Mouse (Mus musculus): ENCODE measurements around the gene Nav3. TPM values are rescaled to one million over a fixed set of nuclear protein-coding genes. Genes with fewer than 3 reads are reported as not detected.
"Not testable (repeated sequence)": the region's sequence is repeated elsewhere in the genome, so short reads cannot be mapped to it uniquely, and the experiment has no call there.

Gene Nav3
- total RNA-seq, 2 experiments from 2014 or later = 4.1 to 5.0 TPM

GRCm38 (mm10) chr10:110102231-110102630 lies 353.8 kb downstream of the Nav3 start:
- intact Hi-C loops (cut with DNase I) = no loop called here
- DNase-seq (ENCODE audit: low spot score) = peak; percentile 13

- DNase-seq (ENCODE audit: low spot score) = no peak
- intact Hi-C loops (cut with DNase I) = no loop called here
Measured at GRCm38 (mm10) chr10:110094433-110094832, 361.6 kb downstream of the Nav3 start.

DNA sequence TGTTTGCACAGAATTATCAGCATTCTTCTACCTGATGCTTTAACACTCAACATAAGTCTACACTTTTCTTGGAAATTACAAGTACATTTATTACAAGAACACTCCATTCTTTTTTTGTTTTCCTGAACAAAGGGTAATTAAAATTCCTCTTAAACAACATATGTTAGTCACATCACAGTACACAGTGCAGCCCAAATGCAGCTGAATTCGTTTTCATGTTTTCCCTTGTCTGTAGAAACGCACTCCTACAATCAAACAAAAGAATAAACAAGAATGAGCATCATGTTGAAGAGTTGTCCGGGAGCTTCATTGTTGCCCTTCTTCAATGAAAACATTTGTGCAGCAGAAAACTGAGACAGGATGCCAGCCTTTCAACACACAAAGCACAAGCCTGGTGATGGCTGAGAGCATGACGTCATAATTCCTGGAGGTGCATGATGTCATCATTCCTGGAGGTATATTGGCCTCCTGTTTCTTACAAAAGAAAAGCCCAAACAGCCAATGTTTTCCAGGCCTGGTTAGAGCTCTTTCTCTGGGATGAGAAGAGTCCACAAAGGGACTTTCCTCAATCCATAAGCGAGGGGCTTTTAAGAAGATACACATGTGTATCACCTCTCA lies 367.5 kb downstream of the Nav3 start:
- intact Hi-C loops (cut with DNase I) = no loop called here

DNA sequence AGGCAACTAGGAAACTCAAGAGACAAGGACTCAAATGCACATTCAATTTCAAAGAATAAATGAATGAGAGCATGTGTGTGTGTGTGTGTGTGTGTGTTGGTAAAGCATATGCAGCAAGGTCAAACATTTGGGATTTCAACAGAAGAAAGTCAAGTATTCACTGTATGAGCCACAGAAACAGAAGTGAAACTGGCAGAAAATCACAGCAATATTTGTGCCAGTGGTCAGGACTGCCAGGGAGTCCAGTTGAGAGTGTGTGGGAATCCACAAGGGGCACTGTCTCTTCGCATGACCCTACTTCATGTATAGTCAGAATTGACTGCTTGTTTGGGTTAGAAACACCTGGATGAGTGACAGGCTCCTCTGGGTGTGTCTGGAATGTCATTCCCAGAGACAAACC lies 370.1 kb downstream of the Nav3 start:
- intact Hi-C loops (cut with DNase I) = loop anchor here (1.0 kb wide), 1 partner anchor 166 kb away; no protein-coding TSS in a partner anchor
- DNase-seq (ENCODE audit: low spot score) = no peak

More for the DNA sequence above, 367.5 kb downstream of the Nav3 start:
- DNase-seq (ENCODE audit: low spot score) = no peak

DNA sequence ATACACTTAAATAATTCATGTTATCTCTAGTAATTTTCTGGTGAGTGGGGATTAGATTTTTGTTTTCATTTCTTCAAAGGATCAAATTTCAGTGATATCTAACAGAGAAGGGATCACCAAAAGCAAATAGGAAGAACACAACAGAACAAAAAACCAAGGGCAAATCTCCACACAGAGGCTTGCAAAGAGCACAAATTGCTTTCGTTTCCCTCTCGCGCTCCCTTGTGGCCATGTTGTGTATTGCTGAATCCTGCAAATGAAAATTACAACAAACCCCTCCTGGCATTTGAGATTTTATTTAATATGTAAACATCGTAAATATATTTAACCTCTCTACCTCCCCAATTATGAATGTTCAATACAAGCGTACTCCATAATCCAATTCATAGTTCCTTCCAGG lies 370.8 kb downstream of the Nav3 start:
- no peak for DNase-seq (ENCODE audit: low spot score)
- intact Hi-C loops (cut with DNase I) = loop anchor here (1.0 kb wide), 1 partner anchor 165 kb away; no protein-coding TSS in a partner anchor

DNA sequence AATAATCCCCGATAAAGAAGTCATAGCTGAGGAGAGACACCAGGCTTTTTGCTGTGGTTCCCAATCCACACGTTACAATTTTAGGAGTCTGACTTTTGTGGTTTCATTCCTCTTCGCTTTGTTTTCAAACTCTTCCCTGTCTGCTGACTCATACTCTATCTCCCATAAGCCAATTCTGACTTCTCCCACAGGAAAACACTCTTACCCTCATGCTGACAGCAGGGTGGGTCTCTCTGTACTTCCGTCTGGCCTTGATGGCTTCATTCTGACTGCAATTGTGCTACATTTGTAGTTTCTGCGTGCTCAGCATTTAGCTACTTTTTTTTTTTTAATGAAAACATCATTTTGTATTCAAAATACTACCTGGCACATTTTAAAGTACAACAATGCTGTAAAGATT lies 379.4 kb downstream of the Nav3 start:
- DNase-seq (ENCODE audit: low spot score) = no peak
- intact Hi-C loops (cut with DNase I) = no loop called here

DNA sequence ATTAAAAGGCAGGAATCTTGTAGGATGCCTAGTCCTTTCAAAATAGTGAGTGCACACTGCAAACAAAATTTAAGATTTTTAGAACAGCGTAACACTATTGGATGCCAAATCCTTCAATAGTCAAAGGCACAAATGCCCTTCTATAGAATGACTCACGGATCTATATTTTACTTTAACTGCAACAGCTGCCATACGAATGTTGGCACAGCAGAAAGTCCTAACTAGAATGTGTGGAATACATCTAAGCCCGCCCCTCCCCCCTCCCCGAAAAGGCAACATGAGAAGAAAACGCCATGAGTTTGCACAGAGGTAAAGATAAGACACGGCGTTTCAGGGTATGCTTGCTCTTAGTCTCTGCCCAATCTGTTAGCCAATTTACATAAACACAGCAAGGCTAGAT lies 383.6 kb downstream of the Nav3 start:
- intact Hi-C loops (cut with DNase I) = no loop called here
- no peak for DNase-seq (ENCODE audit: low spot score)

DNA sequence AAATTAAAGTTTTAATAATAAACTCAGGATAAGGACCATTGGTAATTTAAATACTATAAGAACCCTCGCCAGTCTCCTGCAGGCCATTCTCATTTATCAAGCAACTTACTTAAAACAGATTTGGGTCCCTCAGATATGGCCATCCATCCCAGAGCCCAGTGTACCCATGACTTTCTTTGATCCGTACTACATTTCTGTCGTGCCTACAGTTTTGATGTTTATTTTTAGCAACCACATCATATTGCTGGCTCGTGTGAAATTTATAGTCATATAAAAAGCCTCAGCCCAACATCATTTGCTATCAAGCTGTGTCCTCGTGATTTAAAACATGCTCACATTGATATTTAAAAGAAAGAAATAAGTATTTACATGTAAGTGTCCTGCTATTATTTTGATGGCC lies 394.8 kb downstream of the Nav3 start:
- DNase-seq (ENCODE audit: low spot score) = no peak
- intact Hi-C loops (cut with DNase I) = no loop called here

DNA sequence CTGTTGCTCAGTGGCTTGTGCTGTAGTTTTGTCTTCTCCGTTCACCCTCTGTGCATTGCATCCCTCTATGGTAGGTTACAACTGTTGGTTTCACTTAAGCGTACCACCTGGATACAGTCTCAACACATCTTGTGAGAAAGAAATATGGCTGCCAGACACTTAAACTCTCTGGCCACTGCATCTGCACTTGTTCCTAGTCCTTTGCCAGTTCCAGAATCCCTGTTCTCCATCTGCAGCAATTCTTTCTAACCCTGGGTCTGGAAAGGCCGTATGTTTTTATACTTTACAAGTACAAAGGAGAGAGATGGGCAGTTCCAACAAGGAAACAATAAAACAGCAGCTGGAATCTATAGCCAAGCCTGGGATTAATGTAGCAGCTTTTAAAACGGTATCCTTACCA lies 418.5 kb downstream of the Nav3 start:
- intact Hi-C loops (cut with DNase I) = loop anchor here (5.0 kb wide), 1 partner anchor 35 kb away; no protein-coding TSS in a partner anchor
- DNase-seq (ENCODE audit: low spot score) = no peak

DNA sequence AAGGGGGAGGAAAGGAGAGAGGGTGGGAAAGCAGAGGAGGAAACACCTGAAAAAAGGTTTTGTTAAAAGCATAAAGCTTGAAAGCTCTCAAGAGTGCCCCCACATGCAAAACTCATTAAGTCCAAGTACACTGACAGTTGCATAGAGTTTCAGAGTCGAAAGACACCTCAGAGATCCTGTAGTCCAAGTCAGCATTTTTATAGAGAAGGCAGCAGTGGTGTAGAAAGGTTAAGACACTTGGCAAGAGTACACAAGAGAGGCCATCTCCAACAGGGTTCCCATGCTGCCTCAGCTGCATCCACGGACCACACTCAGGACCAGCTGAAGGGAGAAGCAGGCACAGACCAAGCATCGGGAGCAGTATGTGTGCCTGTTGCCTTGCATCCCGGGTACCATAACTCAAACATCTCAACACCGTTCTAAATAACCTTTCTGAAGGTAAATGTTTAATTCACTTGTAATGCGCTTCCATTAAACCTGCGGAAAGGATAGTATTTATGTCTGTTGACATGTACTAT lies 421.4 kb downstream of the Nav3 start:
- no peak for DNase-seq (ENCODE audit: low spot score)
- intact Hi-C loops (cut with DNase I) = loop anchor here (5.0 kb wide), 3 partner anchors 32 to 112 kb away; no protein-coding TSS in a partner anchor

- DNase-seq (ENCODE audit: low spot score); intact Hi-C loops (cut with DNase I): not testable (repeated sequence)
Measured at GRCm38 (mm10) chr10:110024897-110025296, 431.1 kb downstream of the Nav3 start.

DNA sequence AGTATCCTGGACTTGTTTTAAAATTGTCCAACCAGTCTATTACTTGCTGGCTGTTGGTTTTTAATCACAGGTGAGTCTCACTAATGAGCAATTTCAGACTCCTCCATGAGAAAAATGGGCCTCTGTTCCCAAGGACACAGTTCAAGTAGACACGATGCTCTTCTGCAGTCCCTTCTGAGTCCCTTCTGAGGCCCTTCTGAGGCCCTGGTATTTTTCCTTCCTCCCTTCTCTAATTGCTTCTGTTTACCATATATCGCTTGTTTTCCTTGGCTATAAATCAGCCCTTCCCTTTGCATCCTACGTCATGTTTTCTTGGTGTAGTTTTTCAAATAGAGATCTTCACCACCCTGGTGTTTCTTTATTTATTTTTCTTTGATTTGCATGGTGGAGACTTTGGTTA lies 433.9 kb downstream of the Nav3 start:
- no peak for DNase-seq (ENCODE audit: low spot score)
- intact Hi-C loops (cut with DNase I) = no loop called here

DNA sequence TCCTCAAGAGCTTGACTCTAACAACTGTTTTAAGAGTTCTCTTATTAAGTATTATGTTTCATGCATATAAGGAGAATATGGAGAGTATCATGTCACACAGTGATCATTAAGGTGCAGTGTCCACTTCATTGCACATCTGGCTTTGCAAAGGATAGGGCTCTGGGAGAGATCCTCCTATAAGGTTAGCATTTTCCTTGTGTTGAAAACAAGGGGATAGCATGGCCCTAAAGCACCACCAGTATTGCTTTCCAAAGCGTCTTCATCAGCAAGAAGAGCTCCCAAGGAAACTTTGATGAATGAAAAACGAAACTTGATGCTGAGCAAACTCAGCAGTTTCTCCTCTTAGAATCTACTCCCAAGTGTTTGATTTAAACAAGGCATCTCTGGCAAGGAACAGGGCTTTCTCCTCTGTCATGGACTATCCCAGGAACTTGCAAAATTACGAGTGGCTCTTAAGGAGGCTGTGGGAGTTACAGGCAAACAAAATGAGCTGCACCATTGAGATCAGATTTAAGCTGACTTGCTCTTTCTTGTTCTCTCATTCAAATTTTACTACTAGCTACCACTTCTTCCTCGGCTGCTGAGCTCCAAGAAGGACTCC lies 436.6 kb downstream of the Nav3 start:
- DNase-seq (ENCODE audit: low spot score) = no peak
- intact Hi-C loops (cut with DNase I) = no loop called here

- not testable (repeated sequence) for DNase-seq (ENCODE audit: low spot score)
Measured at GRCm38 (mm10) chr10:110001328-110001727, 454.7 kb downstream of the Nav3 start.

DNA sequence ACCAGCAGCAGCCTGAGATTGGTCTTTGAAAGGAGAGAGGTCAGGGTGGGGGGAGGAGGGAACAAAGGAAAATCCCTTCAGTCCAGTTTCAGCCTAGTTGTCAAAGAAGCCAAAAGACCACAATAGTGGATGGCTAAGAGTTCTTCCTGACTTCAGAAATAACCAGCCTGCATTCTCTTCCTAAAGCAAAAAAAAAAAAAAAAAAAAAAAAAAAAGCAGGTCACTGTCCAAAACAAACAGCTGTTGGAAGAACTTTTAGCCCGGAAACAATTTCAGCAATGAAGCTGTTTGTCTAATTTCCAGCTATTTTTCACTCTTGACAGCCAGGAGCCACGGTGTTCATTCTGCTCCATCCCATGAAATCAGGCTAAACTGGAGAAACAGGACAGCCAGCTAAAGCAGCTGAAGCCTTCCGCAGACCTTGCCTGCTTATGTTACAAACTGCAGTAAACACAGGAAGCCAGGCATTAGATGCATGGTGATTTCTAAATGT lies 455.2 kb downstream of the Nav3 start:
- DNase-seq (ENCODE audit: low spot score) = no peak
- intact Hi-C loops (cut with DNase I) = loop anchor here (5.0 kb wide), 3 partner anchors 36 to 82 kb away; no protein-coding TSS in a partner anchor

More at GRCm38 (mm10) chr10:110001328-110001727, 454.7 kb downstream of the Nav3 start:
- intact Hi-C loops (cut with DNase I) = loop anchor here (5.0 kb wide), 3 partner anchors 36 to 81 kb away; no protein-coding TSS in a partner anchor

DNA sequence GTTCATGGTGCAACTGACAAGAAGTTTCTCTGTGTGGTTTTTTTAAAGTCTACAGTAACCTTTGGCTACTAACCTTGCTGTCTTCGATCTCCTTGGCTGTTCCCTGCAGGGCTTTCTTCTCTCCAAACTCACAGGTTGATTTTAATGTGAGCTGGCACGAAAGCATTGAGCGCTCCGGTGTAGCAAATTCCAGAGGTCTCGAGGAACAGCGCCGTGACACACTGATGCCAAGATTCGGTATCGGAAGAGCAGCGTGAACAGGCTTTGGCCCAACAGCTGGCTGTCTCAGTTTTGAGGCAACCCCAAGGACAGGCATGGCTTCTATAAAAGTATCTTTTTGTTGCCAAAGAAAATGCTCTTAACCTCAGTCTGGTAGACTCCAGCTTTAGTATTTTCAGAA lies 456.1 kb downstream of the Nav3 start:
- DNase-seq (ENCODE audit: low spot score) = no peak
- intact Hi-C loops (cut with DNase I) = loop anchor here (5.0 kb wide), 3 partner anchors 37 to 82 kb away; no protein-coding TSS in a partner anchor

- DNase-seq (ENCODE audit: low spot score) = no peak
- intact Hi-C loops (cut with DNase I) = no loop called here
Measured at GRCm38 (mm10) chr10:109994302-109994701, 461.7 kb downstream of the Nav3 start.

DNA sequence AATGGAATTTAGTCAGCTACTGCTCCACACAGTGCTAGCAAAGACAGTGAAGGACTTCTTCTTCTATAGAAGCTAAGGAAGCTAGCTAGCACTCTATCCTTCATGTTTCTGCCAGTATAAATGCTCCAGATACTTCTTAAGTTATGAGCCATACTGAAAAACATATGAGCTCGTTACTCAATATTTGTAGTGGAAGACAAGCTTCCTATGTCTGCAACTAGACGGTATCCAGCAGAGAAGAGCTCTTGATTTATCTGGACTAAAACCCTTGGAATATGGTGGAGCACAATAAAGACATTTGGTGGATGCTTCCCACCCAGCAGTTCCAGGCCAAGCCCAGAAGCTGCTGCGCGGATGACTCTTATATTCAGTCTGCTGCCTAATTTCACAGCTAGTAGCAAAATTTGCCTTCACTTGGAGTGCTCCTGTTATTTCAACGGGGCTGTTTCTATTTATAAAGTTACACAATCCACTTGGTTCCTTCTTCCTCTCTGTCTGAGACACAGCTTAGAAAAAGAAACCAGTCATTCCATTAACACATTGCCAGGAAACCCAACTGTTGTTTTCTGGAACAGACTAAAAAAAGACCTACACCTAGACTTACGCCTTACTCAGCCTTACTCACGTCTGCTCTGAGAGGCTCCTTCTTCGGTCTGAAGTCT lies 470.0 kb downstream of the Nav3 start:
- no peak for DNase-seq (ENCODE audit: low spot score)
- intact Hi-C loops (cut with DNase I) = loop anchor here (1.0 to 5.0 kb wide), 2 partner anchors 20 to 59 kb away; no protein-coding TSS in a partner anchor

- DNase-seq (ENCODE audit: low spot score) = no peak
- intact Hi-C loops (cut with DNase I) = no loop called here
Measured at GRCm38 (mm10) chr10:109976351-109976750, 479.7 kb downstream of the Nav3 start.

DNA sequence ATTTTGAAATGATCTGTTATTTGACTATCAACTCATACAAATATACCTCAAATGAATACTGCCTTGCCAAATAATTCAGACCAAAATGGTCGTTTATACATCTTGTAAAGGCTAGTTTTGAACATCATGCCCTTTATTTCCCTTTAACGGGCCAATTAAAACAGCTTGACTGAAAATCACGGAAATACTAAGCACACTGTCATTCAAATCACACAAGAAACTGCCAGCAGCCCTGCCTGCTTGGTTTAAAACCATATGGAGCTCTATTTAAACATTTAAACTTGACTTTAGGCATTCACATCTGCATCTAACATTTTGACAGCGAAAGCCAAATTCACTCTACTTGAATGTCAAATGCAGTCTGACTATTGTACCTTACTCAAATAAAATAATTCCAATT lies 481.8 kb downstream of the Nav3 start:
- no peak for DNase-seq (ENCODE audit: low spot score)
- intact Hi-C loops (cut with DNase I) = no loop called here

Data from heart, postnatal 25 days (tissue).